Mouse (Mus musculus) neural tube, embryonic 15.5 days (tissue): ENCODE results near the gene Asb2. TPM values are rescaled to one million over a fixed set of nuclear protein-coding genes. Genes with fewer than 3 reads are reported as not detected.

Experiments
- ATAC-seq: fragments of 200-750 bp; cut with Nextera tagmentation; 2 replicates; pipeline ENCODE4 v1.8.0; 2017; ENCODE audit warnings: mild to moderate bottlenecking, moderate TSS enrichment, moderate library complexity; ENCODE audit not compliant: low FRiP score
- H3K27ac ChIP-seq: fragments of 300-500 bp; sonication (generic); replicated peaks from 2 replicates; pipeline ENCODE4 v1.5.1; 2015; ENCODE audit warnings: mild to moderate bottlenecking, inconsistent platforms
- H3K27me3 ChIP-seq: fragments of 300-500 bp; sonication (generic); replicated peaks from 2 replicates; pipeline ENCODE4 v1.6.1; 2015; ENCODE audit warnings: inconsistent platforms
- H3K36me3 ChIP-seq: fragments of 300-500 bp; sonication (generic); 2 replicates; pipeline ENCODE4 v1.6.1; 2015; ENCODE audit warnings: inconsistent platforms
- H3K4me1 ChIP-seq: fragments of 300-500 bp; sonication (generic); 2 replicates; pipeline ENCODE4 v1.6.1; 2015; ENCODE audit warnings: inconsistent platforms
- H3K4me2 ChIP-seq: fragments of 300-500 bp; sonication (generic); 2 replicates; pipeline ENCODE4 v1.6.1; 2015; ENCODE audit warnings: inconsistent platforms, mild to moderate bottlenecking, moderate library complexity
- H3K4me3 ChIP-seq: fragments of 300-500 bp; sonication (generic); replicated peaks from 2 replicates; pipeline ENCODE4 v1.5.1; 2015; ENCODE audit warnings: mild to moderate bottlenecking, inconsistent platforms
- H3K9ac ChIP-seq: fragments of 300-500 bp; sonication (generic); replicated peaks from 2 replicates; pipeline ENCODE4 v1.6.1; 2015; ENCODE audit warnings: mild to moderate bottlenecking, inconsistent platforms
- H3K9me3 ChIP-seq: fragments of 300-500 bp; sonication (generic); replicated peaks from 2 replicates; pipeline ENCODE4 v1.6.1; 2016; ENCODE audit warnings: inconsistent platforms
- WGBS: fragments of 180-500 bp; shearing (Covaris S2); methylation state at CpG from one replicate; pipeline ENCODE4 v1.1.7; 2015; ENCODE audit warnings: mixed read lengths; 5-methylcytosine and 5-hydroxymethylcytosine counted together
- polyA plus RNA-seq: library from polyadenylated mRNA; unstranded; fragments of >200 nt; fragmentation: Nextera tagmentation; extraction: Ambion mirVana; gene quantifications from 2 replicates; pipeline ENCODE4 v1.2.1, GENCODE M21; 2015

Gene Asb2
- 2.1 and 3.3 TPM in 2 replicates for polyA plus RNA-seq

DNA sequence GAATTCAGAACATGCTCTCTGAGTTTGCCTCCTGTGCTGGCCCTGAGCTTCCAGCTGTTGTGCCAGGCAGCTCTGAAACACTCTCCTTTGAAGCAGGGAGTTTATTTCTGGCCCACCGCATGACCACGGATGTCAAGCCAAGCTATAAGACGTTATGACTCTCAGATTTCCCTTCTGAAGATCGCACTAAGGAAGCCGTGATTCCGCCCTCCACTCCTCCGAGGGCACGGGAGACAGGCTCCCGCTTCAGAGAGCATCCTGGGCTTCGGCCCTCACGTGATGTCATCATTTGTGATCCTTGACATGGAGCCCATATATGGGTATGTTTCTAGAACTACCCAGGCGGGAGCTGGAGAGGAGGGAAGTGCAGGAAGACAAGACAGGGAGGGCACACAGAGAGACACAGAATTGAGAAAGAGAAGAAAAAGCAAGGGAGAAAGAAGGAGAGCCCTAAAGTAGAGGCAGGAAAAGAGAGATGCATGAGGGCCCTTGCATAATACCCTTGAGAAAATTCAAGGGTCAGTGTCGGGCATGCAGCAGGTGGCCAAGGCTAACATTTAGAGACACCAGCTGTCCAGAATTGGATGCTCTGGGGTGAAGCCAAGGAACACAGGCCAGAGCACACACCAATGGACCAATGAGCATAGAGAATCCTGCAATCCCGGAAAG is at the start of gene Asb2:
Gene Asb2, minus strand, starts transcription at position 256 of the 669 bp plus-strand sequence.
- H3K9me3 ChIP-seq: no peaks in the 10 kb centered on the region
- H3K4me3 ChIP-seq: no peak within 1 kb of the TSS
- H3K4me1 ChIP-seq: peaks cover 6% of the 10 kb centered on the region; the same call in 1 of the 2 replicates
- no peaks in the 10 kb centered on the region for H3K27me3 ChIP-seq
- H3K9ac ChIP-seq: no peak within 1 kb of the TSS
- H3K27ac ChIP-seq: no peak within 1 kb of the TSS
- no peak for ATAC-seq
- H3K4me2 ChIP-seq: no peak within 1 kb of the TSS
- H3K36me3 ChIP-seq: no peaks in the 10 kb centered on the region
- 78% methylated on average over 14 of the region's 14 CpGs for WGBS

GRCm38 (mm10) chr12:103404131-103404530 is 48.3 kb upstream of the Asb2 start:
- peaks cover 62% of the 10 kb centered on the region for H3K36me3 ChIP-seq
- 88% methylated on average over 18 of the region's 18 CpGs for WGBS

DNA sequence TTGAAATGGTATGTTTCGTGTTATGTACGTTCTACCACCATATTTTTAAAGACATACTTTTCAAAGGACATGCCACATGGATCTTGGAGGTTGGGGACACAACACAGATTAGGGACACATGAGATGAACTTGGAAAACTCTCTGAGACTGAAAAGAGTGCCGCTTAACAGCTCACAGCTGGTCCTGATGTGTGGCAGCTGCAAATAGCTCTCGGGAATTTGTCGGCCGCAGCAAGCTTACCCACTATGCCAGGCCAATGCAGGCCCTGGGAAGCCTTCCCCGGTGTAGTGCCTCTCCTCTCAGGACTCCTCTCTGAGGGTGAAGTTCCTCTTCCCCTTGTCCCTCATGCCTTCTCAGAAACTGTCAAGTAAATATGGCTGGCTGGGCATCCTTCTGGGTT is 41.0 kb upstream of the Asb2 start:
- H3K9me3 ChIP-seq: no peaks in the 10 kb centered on the region
- no peak for ATAC-seq
- H3K36me3 ChIP-seq: peaks cover 4% of the 10 kb centered on the region; the same call in 1 of the 2 replicates
- H3K4me2 ChIP-seq: no peak overlapping the region
- no peaks in the 10 kb centered on the region for H3K4me1 ChIP-seq
- no peak overlapping the region for H3K9ac ChIP-seq
- no peak overlapping the region for H3K27ac ChIP-seq
- 84% methylated on average over 7 of the region's 7 CpGs for WGBS
- no peak overlapping the region for H3K4me3 ChIP-seq
- H3K27me3 ChIP-seq: no peaks in the 10 kb centered on the region

More at GRCm38 (mm10) chr12:103404131-103404530, 48.3 kb upstream of the Asb2 start:
- no peaks in the 10 kb centered on the region for H3K4me1 ChIP-seq
- peak; percentile 8; the same call in 1 of the 2 replicates for ATAC-seq
- H3K4me2 ChIP-seq: no peak overlapping the region
- no peak overlapping the region for H3K9ac ChIP-seq
- no peak overlapping the region for H3K27ac ChIP-seq
- H3K27me3 ChIP-seq: no peaks in the 10 kb centered on the region
- no peak overlapping the region for H3K4me3 ChIP-seq
- no peaks in the 10 kb centered on the region for H3K9me3 ChIP-seq

DNA sequence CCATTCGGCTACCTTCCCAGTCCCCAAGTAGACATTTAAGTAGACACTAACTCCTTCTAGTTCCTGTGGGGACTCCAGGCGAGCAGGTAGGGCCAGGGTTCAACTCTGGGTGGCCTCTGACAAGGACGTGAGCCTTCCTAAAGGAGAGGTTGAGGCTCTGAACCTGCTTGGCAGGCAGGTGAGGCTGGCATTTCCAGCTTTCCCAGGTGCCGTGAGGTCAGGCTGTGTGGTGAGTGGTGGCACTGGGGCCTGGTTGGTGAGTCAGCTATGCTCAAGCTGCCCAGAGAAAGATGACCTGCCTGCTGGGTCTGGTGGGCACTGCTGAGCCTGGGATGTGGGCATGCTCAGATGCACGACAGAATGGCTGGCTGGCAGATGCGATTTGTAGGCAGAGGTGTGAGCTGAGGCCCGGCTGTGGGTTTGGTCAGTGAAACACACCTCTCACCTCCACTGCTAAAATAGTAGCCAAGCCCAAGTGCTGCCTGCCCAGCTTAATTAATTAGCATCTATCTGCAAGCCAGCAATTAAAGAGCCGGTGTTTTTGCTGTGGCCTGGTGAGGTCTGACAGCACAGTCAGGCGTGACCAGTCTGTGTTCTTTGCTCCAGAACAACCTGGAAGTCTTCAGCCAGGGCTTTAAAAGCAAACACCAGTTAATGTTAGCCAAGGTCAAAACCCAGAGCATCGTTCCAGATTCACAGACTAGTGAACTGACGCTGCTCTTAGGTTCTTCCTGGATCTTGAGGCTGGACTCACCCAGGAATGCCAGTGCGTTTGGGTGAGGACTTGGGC is 39.9 kb upstream of the Asb2 start:
- Histone ChIP-seq H3K4me1 (0 out of 2 replicates have a peak, but pooled peaks cover 2% of the 10 kb centered on the region), H3K9me3 (no peaks in the 10 kb centered on the region), H3K4me3 (no peak overlapping the region), H3K9ac (no peak overlapping the region), H3K27ac (no peak overlapping the region), H3K27me3 (no peaks in the 10 kb centered on the region), H3K4me2 (no peak overlapping the region), H3K36me3 (no peaks in the 10 kb centered on the region)
- ATAC-seq: no peak
- WGBS: 79% methylated on average over 12 of the region's 12 CpGs

GRCm38 (mm10) chr12:103393528-103393927 is 37.7 kb upstream of the Asb2 start:
- H3K9me3 ChIP-seq: no peaks in the 10 kb centered on the region
- no peaks in the 10 kb centered on the region for H3K36me3 ChIP-seq
- no peak overlapping the region for H3K4me3 ChIP-seq
- H3K4me1 ChIP-seq: peaks cover 21% of the 10 kb centered on the region
- 60% methylated on average over 6 of the region's 6 CpGs for WGBS
- no peak overlapping the region for H3K27ac ChIP-seq
- no peaks in the 10 kb centered on the region for H3K27me3 ChIP-seq
- no peak overlapping the region for H3K9ac ChIP-seq
- H3K4me2 ChIP-seq: no peak overlapping the region
- ATAC-seq: no peak

DNA sequence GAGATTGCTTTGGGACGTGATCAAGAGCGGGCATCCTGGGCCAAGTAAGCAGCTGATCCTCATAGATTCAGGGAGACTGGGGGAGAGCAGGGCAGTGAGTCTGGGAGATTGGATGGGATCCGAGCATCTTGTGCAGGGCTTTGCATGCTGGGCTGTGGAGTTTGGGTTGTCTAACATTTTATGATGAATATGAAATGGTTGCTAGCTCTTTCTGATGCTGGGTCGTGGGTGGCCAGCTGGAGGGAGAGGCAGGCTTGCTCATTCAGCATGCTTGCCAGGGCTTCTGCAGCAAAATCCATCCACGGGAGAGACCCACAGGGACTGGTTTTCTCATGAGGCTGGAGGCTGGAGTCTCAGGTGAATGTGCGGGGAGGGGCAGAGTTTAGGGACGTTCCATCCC is 35.3 kb upstream of the Asb2 start:
- Histone ChIP-seq H3K36me3 (no peaks in the 10 kb centered on the region), H3K4me1 (peaks cover 21% of the 10 kb centered on the region), H3K27ac (no peak overlapping the region), H3K9me3 (no peaks in the 10 kb centered on the region), H3K27me3 (no peaks in the 10 kb centered on the region), H3K9ac (no peak overlapping the region), H3K4me2 (no peak overlapping the region), H3K4me3 (no peak overlapping the region)
- 88% methylated on average over 7 of the region's 7 CpGs for WGBS
- no peak for ATAC-seq

DNA sequence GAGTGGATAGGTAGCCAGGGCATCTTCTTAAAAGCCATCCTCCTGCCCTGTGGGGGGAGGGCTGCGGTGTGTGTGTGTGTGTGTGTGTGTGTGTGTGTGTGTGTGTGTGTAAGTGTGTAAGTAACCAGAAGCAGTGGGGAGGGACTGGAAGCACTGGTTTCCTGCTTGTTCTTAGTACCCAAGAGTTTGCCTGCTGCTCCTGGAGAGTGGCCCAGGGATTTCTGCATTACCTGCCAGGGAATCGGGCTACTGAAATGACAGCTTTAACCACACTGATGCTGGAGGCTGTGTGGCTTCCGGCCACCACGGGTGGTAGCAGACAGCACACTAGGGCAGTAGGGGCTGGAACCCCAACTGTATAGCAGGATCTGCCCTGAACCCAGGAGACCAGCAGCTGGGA is 34.2 kb upstream of the Asb2 start:
- Histone ChIP-seq H3K27me3 (no peaks in the 10 kb centered on the region), H3K4me1 (peaks cover 21% of the 10 kb centered on the region), H3K27ac (no peak overlapping the region), H3K36me3 (no peaks in the 10 kb centered on the region), H3K4me3 (no peak overlapping the region), H3K4me2 (peak overlapping the region; percentile 82; the same call in 1 of the 2 replicates), H3K9me3 (no peaks in the 10 kb centered on the region), H3K9ac (0 out of 2 replicates have a peak overlapping the region, but pooled peaks have one; percentile 3)
- 81% methylated on average over 4 of the region's 4 CpGs for WGBS
- no peak for ATAC-seq

GRCm38 (mm10) chr12:103389348-103389727 is 33.5 kb upstream of the Asb2 start:
- Histone ChIP-seq H3K4me3 (peak overlapping the region; percentile 76), H3K4me2 (peak overlapping the region; percentile 82), H3K36me3 (no peaks in the 10 kb centered on the region), H3K27me3 (no peaks in the 10 kb centered on the region), H3K9ac (peak overlapping the region; percentile 92; the same call in 1 of the 2 replicates), H3K27ac (no peak overlapping the region), H3K9me3 (no peaks in the 10 kb centered on the region), H3K4me1 (peaks cover 21% of the 10 kb centered on the region)
- WGBS: 62% methylated on average over 2 of the region's 2 CpGs
- no peak for ATAC-seq

DNA sequence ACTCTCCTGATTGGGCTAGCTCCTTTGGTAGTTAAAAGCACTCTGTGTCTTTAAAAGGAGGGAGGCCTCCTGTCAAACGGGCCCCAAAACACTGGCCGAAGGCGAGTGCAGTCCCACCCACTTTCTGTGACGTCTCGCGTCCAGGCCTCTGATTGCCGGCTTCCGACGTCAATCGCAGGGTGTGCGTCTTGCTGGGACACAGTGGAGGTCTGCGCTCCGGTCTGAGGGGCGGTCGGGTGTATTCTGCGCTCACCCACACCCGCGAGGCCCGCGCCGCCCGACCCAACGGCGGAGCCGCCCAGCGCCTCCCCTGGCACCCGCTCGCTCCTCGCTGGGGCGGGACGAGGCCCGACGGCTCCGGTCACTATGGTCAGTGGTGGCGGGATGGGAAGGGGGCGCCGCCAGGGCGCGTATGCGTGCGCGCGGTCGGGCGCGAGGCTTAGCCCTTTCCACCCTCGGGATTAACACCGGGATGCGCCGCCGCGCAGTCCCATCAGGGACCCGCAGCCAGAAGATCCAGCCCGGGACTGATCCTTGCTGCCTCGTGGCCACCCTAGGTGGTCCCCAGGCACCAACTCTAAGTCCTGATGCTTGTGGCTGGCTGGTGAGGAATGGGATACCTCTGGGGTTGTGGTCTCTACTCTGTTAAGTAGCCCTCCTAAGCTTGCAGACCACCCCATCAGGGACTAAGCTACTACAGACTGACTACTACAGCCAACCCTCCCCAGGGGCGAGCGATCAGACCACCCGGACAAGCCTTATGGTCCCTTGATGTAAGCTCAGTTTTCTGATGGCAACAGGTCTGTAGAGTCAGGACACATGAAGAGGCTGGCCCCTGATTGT is 32.9 kb upstream of the Asb2 start, which contains the start of gene Otub2:
Gene Otub2, plus strand, starts transcription at position 178 of the 843 bp plus-strand sequence.
- Histone ChIP-seq H3K4me2 (peak within 1 kb of the TSS; percentile 82), H3K27me3 (no peaks in the 10 kb centered on the region), H3K4me3 (peak within 1 kb of the TSS; percentile 76), H3K4me1 (peaks cover 21% of the 10 kb centered on the region), H3K36me3 (no peaks in the 10 kb centered on the region), H3K9ac (peak within 1 kb of the TSS; percentile 92), H3K27ac (peak within 1 kb of the TSS; percentile 80), H3K9me3 (no peaks in the 10 kb centered on the region)
- WGBS: under 1% methylated on average over 57 of the region's 58 CpGs
- ATAC-seq: peak; percentile 99

DNA sequence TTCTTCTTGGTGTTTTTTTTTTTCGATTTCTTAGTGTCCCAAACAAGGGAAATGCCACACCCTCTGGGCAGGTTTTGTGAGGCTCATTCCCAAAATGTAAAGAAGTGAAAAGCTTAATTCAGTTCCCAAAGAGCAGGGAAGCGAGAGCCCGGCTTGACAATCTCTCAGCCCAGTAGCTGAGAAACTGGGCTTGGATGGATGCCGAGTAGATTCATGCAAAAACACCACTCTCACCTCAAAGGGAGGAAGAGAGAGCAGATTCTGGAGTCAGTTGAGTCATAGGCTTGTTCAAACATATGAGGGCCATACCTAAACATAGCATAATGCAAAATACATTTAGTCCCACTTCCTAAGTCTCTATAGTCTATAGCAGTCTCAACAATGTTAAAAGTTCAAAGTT is 24.4 kb upstream of the Asb2 start:
- Histone ChIP-seq H3K4me3 (no peak overlapping the region), H3K36me3 (no peaks in the 10 kb centered on the region), H3K9ac (no peak overlapping the region), H3K4me2 (no peak overlapping the region), H3K27ac (no peak overlapping the region), H3K9me3 (no peaks in the 10 kb centered on the region), H3K4me1 (no peaks in the 10 kb centered on the region), H3K27me3 (no peaks in the 10 kb centered on the region)
- no peak for ATAC-seq
- 84% methylated on average over 4 of the region's 4 CpGs for WGBS

DNA sequence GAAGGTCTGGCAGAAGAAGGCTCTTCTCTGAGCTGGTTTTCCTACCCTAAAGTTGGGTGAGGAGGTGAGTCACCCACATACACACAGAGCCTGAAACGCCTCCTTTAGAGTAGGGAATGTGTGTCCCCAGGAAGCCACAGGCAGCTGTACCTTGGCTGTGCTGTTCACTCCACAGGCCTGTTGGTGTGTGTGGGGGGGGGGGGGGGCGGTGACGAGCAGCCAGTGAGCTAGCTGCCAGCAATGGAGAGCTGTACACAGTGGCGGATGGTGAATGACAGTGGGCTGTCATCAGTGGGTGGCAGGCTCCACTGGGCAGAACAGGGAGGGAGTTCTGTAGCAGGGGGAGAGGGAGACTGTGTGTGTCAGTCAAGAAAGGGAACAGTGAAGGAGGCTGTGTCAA is 21.0 kb upstream of the Asb2 start:
- Histone ChIP-seq H3K27ac (no peak overlapping the region), H3K4me3 (no peak overlapping the region), H3K27me3 (no peaks in the 10 kb centered on the region), H3K36me3 (no peaks in the 10 kb centered on the region), H3K9me3 (no peaks in the 10 kb centered on the region), H3K4me2 (no peak overlapping the region), H3K9ac (no peak overlapping the region), H3K4me1 (no peaks in the 10 kb centered on the region)
- WGBS: 58% methylated on average over 4 of the region's 4 CpGs
- no peak for ATAC-seq
